ENCODE assay signal across 16 mouse cellular contexts in the genomic region with DNA sequence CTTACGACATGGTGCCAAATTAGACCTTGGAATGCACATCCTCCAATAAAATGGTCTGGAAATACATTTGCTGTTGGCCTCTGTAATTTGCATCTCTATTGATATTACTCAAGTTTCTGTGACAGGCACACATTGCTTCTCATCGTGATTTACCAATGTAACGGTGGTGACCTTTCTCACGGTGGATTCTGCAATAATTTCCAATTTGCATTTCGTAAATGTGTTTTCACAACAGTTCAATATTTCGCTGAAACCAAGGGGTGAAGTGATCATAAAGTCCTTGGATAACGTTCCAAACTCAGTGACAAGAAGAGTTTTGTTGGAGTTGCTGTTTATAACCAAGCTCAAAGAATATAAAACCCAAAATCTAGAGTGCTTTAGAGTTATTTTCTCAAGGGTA.
DNase-seq lines count a peak whose midpoint lies in the region.
"Had no signal": no experiment of that assay in that cellular context is flagged by ENCODE, and none has a peak within 500 bp of the region (broad histone marks: within the 10 kb centered on the region; RNA-seq: fewer than 3 reads in every experiment).

No protein-coding gene starts in this region.

- DNase-seq in adrenal gland, adult 2 months: peak; percentile 29
- no peak for DNase-seq in adrenal gland, postnatal 36 days
- peak; percentile 22 for DNase-seq in heart, adult 11 months
- DNase-seq in heart, adult 9 months (ENCODE audit: low spot score in 2 of 2): no peak
- peak; percentile 3 for DNase-seq in adipocyte (ENCODE audit: low spot score)
- DNase-seq in left cerebral cortex, adult 18-20 months (ENCODE audit: low spot score in 2 of 2): no peak
- DNase-seq: adrenal gland, postnatal 10 days; adrenal gland, postnatal 25 days; B cell, adult 2 months; cerebellum, adult 11 months; cerebellum, adult 18-20 months; cerebellum, adult 8-10 months; cerebellum, adult 9-11 months; cerebellum, postnatal 14 days; cerebellum, postnatal 36 days; embryo, embryonic 11 days had no signal

Comparison
In these comparisons a context has a peak if more than half of its experiments do, and no peak if none do; other contexts are left out.
1. DNase-seq: peak in adrenal gland, adult 2 months (single experiment), heart, adult 11 months (single experiment) and adipocyte (single experiment); none in adrenal gland, postnatal 36 days (0 of 2), heart, adult 9 months (0 of 2) and left cerebral cortex, adult 18-20 months (0 of 2).